Mouse (Mus musculus) CH12.LX (cell line): ENCODE measurements around the gene Dmkn.

Experiments
- CTCF ChIP-seq, 2 experiments: IDR thresholded peaks in 1 of 2; conservative IDR thresholded peaks in 1 of 2; 2 replicates each; pipeline ENCODE4 v1.5.1; 2011 to 2012; ENCODE audit warnings: low read depth in 2 of 2, low read length in 2 of 2, improper control_type of control experiment in 1 of 2, inconsistent platforms in 1 of 2, mild to moderate bottlenecking in 1 of 2, moderate library complexity in 1 of 2
- E2F4 ChIP-seq: IDR thresholded peaks from 2 replicates; pipeline ENCODE4 v1.6.1; 2011; ENCODE audit warnings: low read depth, low read length, improper control_type of control experiment; ENCODE audit not compliant: insufficient replicate concordance
- JUND ChIP-seq: conservative IDR thresholded peaks from 2 replicates; pipeline ENCODE4 v1.6.1; 2011; ENCODE audit warnings: low read depth, low read length, improper control_type of control experiment
- MAFK ChIP-seq: IDR thresholded peaks from 2 replicates; pipeline ENCODE4 v1.6.1; 2011; ENCODE audit warnings: low read length, improper control_type of control experiment; ENCODE audit not compliant: insufficient replicate concordance
- MEF2A ChIP-seq: IDR thresholded peaks from 2 replicates; pipeline ENCODE4 v1.6.1; 2014; ENCODE audit warnings: low read depth, mild to moderate bottlenecking, inconsistent platforms, low read length, improper control_type of control experiment, borderline replicate concordance
- MYC ChIP-seq: IDR thresholded peaks from 2 replicates; pipeline ENCODE4 v1.6.1; 2011; ENCODE audit warnings: low read depth, mild to moderate bottlenecking, improper control_type of control experiment, low read length
- POLR2A ChIP-seq: IDR thresholded peaks from 2 replicates; pipeline ENCODE4 v1.6.1; 2011; ENCODE audit warnings: low read depth, mild to moderate bottlenecking, improper control_type of control experiment, low read length
- RCOR1 ChIP-seq: conservative IDR thresholded peaks from 2 replicates; pipeline ENCODE4 v1.6.1; 2012; ENCODE audit warnings: low read depth, mild to moderate bottlenecking, inconsistent platforms, low read length, improper control_type of control experiment
- SIN3A ChIP-seq: IDR thresholded peaks from 2 replicates; pipeline ENCODE4 v1.6.1; 2012; ENCODE audit warnings: low read length, improper control_type of control experiment, inconsistent platforms
- SMC3 ChIP-seq: IDR thresholded peaks from 2 replicates; pipeline ENCODE4 v1.6.1; 2011; ENCODE audit warnings: low read depth, low read length, improper control_type of control experiment
- TCF12 ChIP-seq: IDR thresholded peaks from 2 replicates; pipeline ENCODE4 v1.6.1; 2014; ENCODE audit warnings: low read depth, mild to moderate bottlenecking, inconsistent platforms, low read length, improper control_type of control experiment
- UBTF ChIP-seq: IDR thresholded peaks from 2 replicates; pipeline ENCODE4 v1.6.1; 2012; ENCODE audit warnings: low read depth, mild to moderate bottlenecking, inconsistent platforms, low read length, improper control_type of control experiment, moderate library complexity
- ZMIZ1 ChIP-seq: IDR thresholded peaks from 2 replicates; pipeline ENCODE4 v1.6.1; 2012; ENCODE audit warnings: low read depth, mild to moderate bottlenecking, inconsistent platforms, low read length, improper control_type of control experiment

- no peak for TF ChIP-seq CTCF (conservative IDR thresholded peaks at IDR 0.05 in 1 of 2, IDR thresholded peaks at IDR 0.05 in 1 of 2; ENCODE audit: low read depth in 2 of 2, low read length in 2 of 2)
- TF ChIP-seq MAFK, result no peak
- no peak for TF ChIP-seq SIN3A
- no peak for TF ChIP-seq E2F4
- TF ChIP-seq SMC3, result no peak
- TF ChIP-seq TCF12, result no peak
- TF ChIP-seq UBTF, result no peak
- TF ChIP-seq MEF2A, result no peak
- TF ChIP-seq MYC, result no peak
- TF ChIP-seq POLR2A, result no peak
- TF ChIP-seq JUND, result no peak
- no peak for TF ChIP-seq RCOR1
- no peak for TF ChIP-seq ZMIZ1
Measured at GRCm38 (mm10) chr7:30811757-30812290, 48.3 kb downstream of the Dmkn start.
